Mouse (Mus musculus) lung, postnatal 36 days (tissue): ENCODE measurements around the gene Gps1.
"Not testable (repeated sequence)": the region's sequence is repeated elsewhere in the genome, so short reads cannot be mapped to it uniquely, and the experiment has no call there.

Source experiments
- DNase-seq: peaks from one replicate; pipeline ENCODE4 v3.0.0; 2022; ENCODE audit warnings: mixed read lengths

Gps1 gene

GRCm38 (mm10) chr11:120822831-120823550 is 38.9 kb downstream of the Gps1 start:
- DNase-seq: peak; percentile 25

GRCm38 (mm10) chr11:120823551-120823947 is 39.5 kb downstream of the Gps1 start:
- DNase-seq: no peak

- DNase-seq: peak; percentile 97
Measured at GRCm38 (mm10) chr11:120823956-120824786, 40.1 kb downstream of the Gps1 start, which contains the start of gene Fasn. Fasn (minus strand) TSS chr11:120824547.

- DNase-seq: no peak
Measured at GRCm38 (mm10) chr11:120824787-120825288, 40.8 kb downstream of the Gps1 start.

- DNase-seq: no peak
Measured at GRCm38 (mm10) chr11:120825289-120825863, 41.3 kb downstream of the Gps1 start.

- DNase-seq: no peak
Measured at GRCm38 (mm10) chr11:120826016-120826953, 42.2 kb downstream of the Gps1 start.

- no peak for DNase-seq
Measured at GRCm38 (mm10) chr11:120828416-120828815, 44.3 kb downstream of the Gps1 start.

- DNase-seq: no peak
Measured at GRCm38 (mm10) chr11:120829757-120830532, 45.9 kb downstream of the Gps1 start.

- DNase-seq: no peak
Measured at GRCm38 (mm10) chr11:120830686-120831085, 46.6 kb downstream of the Gps1 start.

GRCm38 (mm10) chr11:120831659-120832440 is 47.8 kb downstream of the Gps1 start:
- DNase-seq: no peak

- DNase-seq: not testable (repeated sequence)
Measured at GRCm38 (mm10) chr11:120832962-120833361, 48.9 kb downstream of the Gps1 start.

- DNase-seq: peak; percentile 76
Measured at GRCm38 (mm10) chr11:120833555-120834280, 49.6 kb downstream of the Gps1 start.
